Mouse (Mus musculus): ENCODE data around the gene Il12rb1. TPM values are rescaled to one million over a fixed set of nuclear protein-coding genes. Genes with fewer than 3 reads are reported as not detected.

Gene Il12rb1
- 0.09 TPM in 1 of 2 replicates, not detected in the other for polyA plus RNA-seq (2014; fragmentation: Nextera tagmentation; extraction: Ambion mirVana)

DNA sequence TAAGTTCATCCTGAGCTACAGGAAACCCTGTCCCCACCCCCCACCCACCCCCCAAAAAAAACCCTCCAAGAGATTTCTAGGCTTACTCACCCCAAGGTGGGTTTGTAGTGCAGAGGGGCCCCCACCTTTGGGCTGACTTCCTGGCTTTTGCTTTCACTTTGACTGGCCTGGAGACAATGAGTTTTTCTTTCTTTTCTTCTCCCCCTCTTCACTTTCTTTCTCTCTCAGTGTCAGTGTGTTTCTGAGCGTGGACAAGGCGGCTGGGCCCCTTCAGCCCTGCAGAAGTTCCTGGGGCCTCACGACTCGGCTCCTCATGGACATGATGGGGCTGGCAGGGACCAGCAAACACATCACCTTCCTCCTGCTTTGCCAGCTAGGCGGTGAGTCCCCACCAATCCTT is at the start of gene Il12rb1:
Il12rb1 (plus strand) TSS at position 211 of the 400 bp plus-strand sequence.
- Histone ChIP-seq H3K36me3 (replicated peaks; ENCODE audit: control insufficient read depth, insufficient read depth) (no peaks in the 10 kb centered on the region), H3K27me3 (ENCODE audit: control insufficient read depth, insufficient read depth, low read length) (peaks cover 20% of the 10 kb centered on the region), H3K9me3 (ENCODE audit: control insufficient read depth, low read length) (no peaks in the 10 kb centered on the region), H3K4me3 (replicated peaks; ENCODE audit: low read length) (no peak within 1 kb of the TSS), H3K4me2 (replicated peaks) (no peak within 1 kb of the TSS), H3K27ac (no peak within 1 kb of the TSS), H3K9ac (no peak within 1 kb of the TSS), H3K4me1 (replicated peaks; ENCODE audit: control insufficient read depth, insufficient read depth, low read length) (no peaks in the 10 kb centered on the region)
- WGBS: 60% methylated on average over 5 of the region's 5 CpGs
- ATAC-seq (ENCODE audit: low FRiP score) (no peak), DNase-seq (ENCODE audit: low spot score) (no peak)

- DNase-seq (ENCODE audit: low spot score): no peak
- no peak overlapping the region for H3K9ac ChIP-seq
Measured at GRCm38 (mm10) chr8:70758616-70759561, 49.4 kb upstream of the Il12rb1 start.

DNA sequence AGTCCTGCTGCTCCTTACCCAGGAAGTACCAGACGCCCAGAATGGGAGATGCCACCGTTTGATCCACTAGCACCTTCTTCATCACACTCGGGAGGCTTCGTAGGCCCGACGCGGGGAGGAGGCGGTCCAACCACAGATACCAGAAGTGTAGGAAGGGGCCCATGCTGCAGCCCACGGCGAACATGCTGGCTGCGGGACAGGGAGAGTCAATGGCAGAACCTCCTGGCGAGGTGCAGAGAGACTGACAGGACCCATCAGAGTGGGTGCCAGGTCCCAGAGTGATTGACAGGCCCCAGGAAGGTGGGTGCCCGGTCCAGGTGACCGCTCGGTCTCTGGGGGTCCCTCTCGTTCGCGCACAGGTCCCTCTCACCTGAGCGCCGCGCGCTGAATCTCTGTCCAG is 47.9 kb upstream of the Il12rb1 start:
- Histone ChIP-seq H3K9me3 (ENCODE audit: control insufficient read depth, low read length) (no peaks in the 10 kb centered on the region), H3K36me3 (replicated peaks; ENCODE audit: control insufficient read depth, insufficient read depth) (peaks cover 29% of the 10 kb centered on the region), H3K4me3 (replicated peaks; ENCODE audit: low read length) (peak overlapping the region; percentile 48), H3K27me3 (ENCODE audit: control insufficient read depth, insufficient read depth, low read length) (no peaks in the 10 kb centered on the region), H3K9ac (peak overlapping the region; percentile 71), H3K4me1 (replicated peaks; ENCODE audit: control insufficient read depth, insufficient read depth, low read length) (peaks cover 27% of the 10 kb centered on the region), H3K27ac (peak overlapping the region; percentile 69), H3K4me2 (replicated peaks) (peak overlapping the region; percentile 75)
- ATAC-seq (ENCODE audit: low FRiP score): peak; percentile 26; the same call in 1 of the 2 replicates
- DNase-seq (ENCODE audit: low spot score): no peak
- WGBS: 2% methylated on average over 22 of the region's 22 CpGs

More at GRCm38 (mm10) chr8:70758616-70759561, 49.4 kb upstream of the Il12rb1 start:
- Histone ChIP-seq H3K4me2 (replicated peaks) (0 out of 2 replicates have a peak overlapping the region, but pooled peaks have one; percentile 75), H3K27ac (peak overlapping the region; percentile 49; the same call in 1 of the 2 replicates), H3K9me3 (ENCODE audit: control insufficient read depth, low read length) (no peaks in the 10 kb centered on the region), H3K27me3 (ENCODE audit: control insufficient read depth, insufficient read depth, low read length) (no peaks in the 10 kb centered on the region), H3K4me3 (replicated peaks; ENCODE audit: low read length) (no peak overlapping the region), H3K36me3 (replicated peaks; ENCODE audit: control insufficient read depth, insufficient read depth) (peaks cover 29% of the 10 kb centered on the region), H3K4me1 (replicated peaks; ENCODE audit: control insufficient read depth, insufficient read depth, low read length) (peaks cover 31% of the 10 kb centered on the region)
- 68% methylated on average over 19 of the region's 19 CpGs for WGBS
- no peak for ATAC-seq (ENCODE audit: low FRiP score)

DNA sequence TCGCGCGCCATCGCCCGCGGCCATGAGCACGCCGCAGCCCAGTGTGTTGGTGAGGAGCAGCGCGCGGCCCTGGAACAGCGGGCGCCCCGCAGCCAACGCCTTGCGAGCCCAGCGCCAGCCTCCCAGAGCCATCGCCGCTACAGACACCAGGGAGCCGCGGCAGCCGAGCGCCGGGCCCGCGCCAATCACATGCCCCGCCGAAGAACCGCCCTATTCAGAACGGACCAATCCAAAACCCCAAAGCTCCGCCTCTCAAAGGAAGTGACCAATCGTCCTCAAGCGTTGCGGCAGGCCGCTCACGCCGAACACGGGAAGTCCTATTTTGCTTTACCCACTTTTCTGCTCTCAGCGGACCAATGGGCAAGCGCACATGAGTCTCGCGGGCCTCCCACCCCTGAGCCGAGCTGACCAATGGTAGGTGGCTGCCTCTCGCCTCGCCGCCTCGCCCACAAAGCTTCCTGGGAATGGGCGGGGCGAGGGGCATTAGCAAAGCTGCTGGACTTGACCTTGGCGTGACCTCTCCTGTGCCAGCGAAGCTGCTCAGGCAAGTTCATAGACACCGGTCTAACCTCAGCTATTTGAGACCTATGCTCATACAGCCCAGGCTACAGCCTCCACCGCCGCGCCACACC is 47.4 kb upstream of the Il12rb1 start, which contains the start of gene Mpv17l2:
Mpv17l2 (minus strand) TSS at position 172 of the 632 bp plus-strand sequence.
- DNase-seq (ENCODE audit: low spot score): peak; percentile 97
- H3K4me1 ChIP-seq (replicated peaks; ENCODE audit: control insufficient read depth, insufficient read depth, low read length): peaks cover 24% of the 10 kb centered on the region

GRCm38 (mm10) chr8:70762118-70762517 is 46.1 kb upstream of the Il12rb1 start:
- DNase-seq (ENCODE audit: low spot score): no peak
- WGBS: 85% methylated on average over 1 of the region's 1 CpGs
- Histone ChIP-seq H3K9ac (no peak overlapping the region), H3K4me3 (replicated peaks; ENCODE audit: low read length) (no peak overlapping the region), H3K36me3 (replicated peaks; ENCODE audit: control insufficient read depth, insufficient read depth) (peaks cover 16% of the 10 kb centered on the region), H3K4me1 (replicated peaks; ENCODE audit: control insufficient read depth, insufficient read depth, low read length) (peaks cover 32% of the 10 kb centered on the region), H3K4me2 (replicated peaks) (no peak overlapping the region), H3K27me3 (ENCODE audit: control insufficient read depth, insufficient read depth, low read length) (no peaks in the 10 kb centered on the region), H3K27ac (no peak overlapping the region), H3K9me3 (ENCODE audit: control insufficient read depth, low read length) (no peaks in the 10 kb centered on the region)
- no peak for ATAC-seq (ENCODE audit: low FRiP score)

More for the DNA sequence above, 47.4 kb upstream of the Il12rb1 start, which contains the start of gene Mpv17l2:
- peak within 1 kb of the TSS; percentile 71 for H3K9ac ChIP-seq
- H3K36me3 ChIP-seq (replicated peaks; ENCODE audit: control insufficient read depth, insufficient read depth): peaks cover 29% of the 10 kb centered on the region
- peak within 1 kb of the TSS; percentile 77 for H3K27ac ChIP-seq
- no peaks in the 10 kb centered on the region for H3K27me3 ChIP-seq (ENCODE audit: control insufficient read depth, insufficient read depth, low read length)
- peak within 1 kb of the TSS; percentile 75 for H3K4me2 ChIP-seq (replicated peaks)
- peak within 1 kb of the TSS; percentile 48 for H3K4me3 ChIP-seq (replicated peaks; ENCODE audit: low read length)
- no peaks in the 10 kb centered on the region for H3K9me3 ChIP-seq (ENCODE audit: control insufficient read depth, low read length)
- peak; percentile 96 for ATAC-seq (ENCODE audit: low FRiP score)
- under 1% methylated on average over 54 of the region's 55 CpGs for WGBS

GRCm38 (mm10) chr8:70763354-70763753 is 44.9 kb upstream of the Il12rb1 start:
- no peak overlapping the region for H3K9ac ChIP-seq
- WGBS: 6% methylated on average over 3 of the region's 3 CpGs
- DNase-seq (ENCODE audit: low spot score) (no peak), ATAC-seq (ENCODE audit: low FRiP score) (no peak)
- H3K27ac ChIP-seq: no peak overlapping the region
- no peaks in the 10 kb centered on the region for H3K9me3 ChIP-seq (ENCODE audit: control insufficient read depth, low read length)
- no peaks in the 10 kb centered on the region for H3K27me3 ChIP-seq (ENCODE audit: control insufficient read depth, insufficient read depth, low read length)
- no peak overlapping the region for H3K4me2 ChIP-seq (replicated peaks)
- peaks cover 32% of the 10 kb centered on the region for H3K4me1 ChIP-seq (replicated peaks; ENCODE audit: control insufficient read depth, insufficient read depth, low read length)
- peaks cover 14% of the 10 kb centered on the region for H3K36me3 ChIP-seq (replicated peaks; ENCODE audit: control insufficient read depth, insufficient read depth)
- H3K4me3 ChIP-seq (replicated peaks; ENCODE audit: low read length): no peak overlapping the region

GRCm38 (mm10) chr8:70764026-70764425 is 44.2 kb upstream of the Il12rb1 start:
- no peaks in the 10 kb centered on the region for H3K9me3 ChIP-seq (ENCODE audit: control insufficient read depth, low read length)
- WGBS: 90% methylated on average over 8 of the region's 8 CpGs
- no peak for ATAC-seq (ENCODE audit: low FRiP score)
- H3K27ac ChIP-seq: no peak overlapping the region
- no peak overlapping the region for H3K4me2 ChIP-seq (replicated peaks)
- no peaks in the 10 kb centered on the region for H3K27me3 ChIP-seq (ENCODE audit: control insufficient read depth, insufficient read depth, low read length)
- H3K9ac ChIP-seq: no peak overlapping the region
- peaks cover 30% of the 10 kb centered on the region for H3K4me1 ChIP-seq (replicated peaks; ENCODE audit: control insufficient read depth, insufficient read depth, low read length)
- H3K4me3 ChIP-seq (replicated peaks; ENCODE audit: low read length): no peak overlapping the region
- DNase-seq (ENCODE audit: low spot score): no peak
- H3K36me3 ChIP-seq (replicated peaks; ENCODE audit: control insufficient read depth, insufficient read depth): peaks cover 17% of the 10 kb centered on the region

DNA sequence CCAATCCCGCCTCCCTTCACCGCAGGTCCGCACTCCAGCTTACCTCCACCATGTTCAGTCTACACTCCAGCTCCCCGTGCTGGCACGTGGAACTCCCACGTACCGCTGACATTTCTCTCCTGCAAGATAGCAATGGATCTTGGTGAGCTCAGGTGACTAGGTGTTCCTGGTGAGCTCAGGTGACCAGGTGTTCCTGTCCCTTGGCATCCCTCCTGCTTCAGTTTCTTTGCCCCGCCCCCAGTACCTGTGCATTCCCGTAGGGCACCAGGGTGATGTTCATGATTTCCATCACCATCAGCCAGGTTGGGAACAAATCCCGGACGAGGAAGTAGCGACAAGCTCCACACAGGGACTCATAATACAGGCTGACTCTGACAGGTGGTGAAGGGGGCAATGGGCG is 43.6 kb upstream of the Il12rb1 start:
- no peak overlapping the region for H3K4me3 ChIP-seq (replicated peaks; ENCODE audit: low read length)
- H3K27ac ChIP-seq: no peak overlapping the region
- ATAC-seq (ENCODE audit: low FRiP score) (no peak), DNase-seq (ENCODE audit: low spot score) (no peak)
- H3K27me3 ChIP-seq (ENCODE audit: control insufficient read depth, insufficient read depth, low read length): no peaks in the 10 kb centered on the region
- peaks cover 24% of the 10 kb centered on the region for H3K4me1 ChIP-seq (replicated peaks; ENCODE audit: control insufficient read depth, insufficient read depth, low read length)
- H3K4me2 ChIP-seq (replicated peaks): no peak overlapping the region
- H3K9ac ChIP-seq: no peak overlapping the region
- no peaks in the 10 kb centered on the region for H3K9me3 ChIP-seq (ENCODE audit: control insufficient read depth, low read length)
- peaks cover 22% of the 10 kb centered on the region for H3K36me3 ChIP-seq (replicated peaks; ENCODE audit: control insufficient read depth, insufficient read depth)
- WGBS: 94% methylated on average over 13 of the region's 13 CpGs

- 84% methylated on average over 9 of the region's 9 CpGs for WGBS
- Histone ChIP-seq H3K27me3 (ENCODE audit: control insufficient read depth, insufficient read depth, low read length) (no peaks in the 10 kb centered on the region), H3K9ac (no peak overlapping the region), H3K27ac (no peak overlapping the region), H3K4me2 (replicated peaks) (peak overlapping the region; percentile 48; the same call in 1 of the 2 replicates), H3K4me1 (replicated peaks; ENCODE audit: control insufficient read depth, insufficient read depth, low read length) (peaks cover 17% of the 10 kb centered on the region), H3K36me3 (replicated peaks; ENCODE audit: control insufficient read depth, insufficient read depth) (peaks cover 28% of the 10 kb centered on the region), H3K9me3 (ENCODE audit: control insufficient read depth, low read length) (no peaks in the 10 kb centered on the region), H3K4me3 (replicated peaks; ENCODE audit: low read length) (no peak overlapping the region)
- ATAC-seq (ENCODE audit: low FRiP score) (no peak), DNase-seq (ENCODE audit: low spot score) (no peak)
Measured at GRCm38 (mm10) chr8:70765329-70765728, 42.9 kb upstream of the Il12rb1 start.

Data from hindbrain, embryonic 14.5 days (tissue).